ENCODE assay signal across 17 mouse cellular contexts in the genomic region with DNA sequence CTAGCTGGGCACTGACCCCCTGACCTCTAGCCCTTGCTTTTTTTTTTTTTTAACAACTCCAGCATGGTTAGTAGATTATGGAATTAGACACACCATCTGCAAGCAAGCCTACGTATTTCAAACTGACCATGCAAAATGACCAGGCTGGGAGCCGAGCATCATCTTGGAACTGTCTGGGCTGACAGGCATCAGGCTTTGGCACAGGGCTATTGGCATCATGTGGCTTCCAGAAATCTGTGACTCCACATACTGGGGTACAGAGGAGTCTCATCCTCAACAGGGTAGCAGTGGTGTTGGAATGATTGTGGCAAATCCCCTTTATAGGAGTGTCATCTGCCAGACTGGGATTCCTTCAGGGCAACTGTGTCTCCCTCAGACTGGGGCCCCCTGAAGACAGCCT.
"Had no signal": no experiment of that assay in that cellular context is flagged by ENCODE, and none has a peak within 500 bp of the region (broad histone marks: within the 10 kb centered on the region; RNA-seq: fewer than 3 reads in every experiment).

No protein-coding gene starts in this region.

- ATAC-seq: liver, postnatal 0 days; lung, postnatal 0 days; midbrain, embryonic 15.5 days had no signal

- H3K27ac ChIP-seq: lung, embryonic 15.5 days; macrophage; midbrain, embryonic 12.5 days; midbrain, embryonic 15.5 days; neural tube, embryonic 12.5 days; stomach, embryonic 15.5 days; stomach, postnatal 0 days had no signal

- DNase-seq: liver, postnatal 0 days; lung, adult 2 months; lung, postnatal 14 days; lung, postnatal 36 days; right cerebral cortex, postnatal 14 days; thymus, adult 2 months; thymus, postnatal 25 days; thymus, postnatal 4 days had no signal

- H3K4me3 ChIP-seq: lung, embryonic 15.5 days; megakaryocyte, embryonic 14.5 days; midbrain, embryonic 12.5 days; midbrain, embryonic 15.5 days; neural tube, embryonic 12.5 days; stomach, embryonic 15.5 days had no signal

- H3K9ac ChIP-seq: liver, postnatal 0 days; lung, embryonic 15.5 days; midbrain, embryonic 12.5 days; midbrain, embryonic 15.5 days; neural tube, embryonic 12.5 days; stomach, embryonic 15.5 days had no signal

- H3K9me3 ChIP-seq: lung, embryonic 15.5 days; midbrain, embryonic 12.5 days; midbrain, embryonic 15.5 days; neural tube, embryonic 12.5 days; stomach, embryonic 15.5 days had no signal

- H3K27me3 ChIP-seq: lung, embryonic 15.5 days; megakaryocyte, embryonic 14.5 days; midbrain, embryonic 12.5 days; midbrain, embryonic 15.5 days; neural tube, embryonic 12.5 days; stomach, embryonic 15.5 days had no signal

- H3K4me1 ChIP-seq: megakaryocyte, embryonic 14.5 days; stomach, embryonic 15.5 days had no signal

- H3K36me3 ChIP-seq: lung, embryonic 15.5 days; midbrain, embryonic 12.5 days; midbrain, embryonic 15.5 days; neural tube, embryonic 12.5 days; stomach, embryonic 15.5 days had no signal

- H3K4me2 ChIP-seq: lung, embryonic 15.5 days; midbrain, embryonic 12.5 days; midbrain, embryonic 15.5 days; neural tube, embryonic 12.5 days; stomach, embryonic 15.5 days had no signal
